Mouse (Mus musculus): ENCODE data around the gene Isca2. TPM values are rescaled to one million over a fixed set of nuclear protein-coding genes. Genes with fewer than 3 reads are reported as not detected.

The Isca2 gene
- polyA plus RNA-seq, 1 experiment from 2014 or later: 152 TPM

- peak; percentile 89 for ATAC-seq (ENCODE audit: low FRiP score)
- H3K4me3 ChIP-seq (replicated peaks): no peak overlapping the region
- H3K9ac ChIP-seq: 0 out of 2 replicates have a peak overlapping the region, but pooled peaks have one; percentile 1
- peak overlapping the region; percentile 27; the same call in 1 of the 2 replicates for H3K4me2 ChIP-seq
- H3K27me3 ChIP-seq: peaks cover 18% of the 10 kb centered on the region; the same call in 1 of the 2 replicates
- WGBS: 40% methylated on average over 25 of the region's 25 CpGs
- no peak overlapping the region for H3K27ac ChIP-seq
- peaks cover 11% of the 10 kb centered on the region for H3K4me1 ChIP-seq
- H3K36me3 ChIP-seq (replicated peaks): no peaks in the 10 kb centered on the region
- H3K9me3 ChIP-seq: no peaks in the 10 kb centered on the region
Observed at GRCm38 (mm10) chr12:84784604-84785381, 11.7 kb downstream of the Isca2 start.

DNA sequence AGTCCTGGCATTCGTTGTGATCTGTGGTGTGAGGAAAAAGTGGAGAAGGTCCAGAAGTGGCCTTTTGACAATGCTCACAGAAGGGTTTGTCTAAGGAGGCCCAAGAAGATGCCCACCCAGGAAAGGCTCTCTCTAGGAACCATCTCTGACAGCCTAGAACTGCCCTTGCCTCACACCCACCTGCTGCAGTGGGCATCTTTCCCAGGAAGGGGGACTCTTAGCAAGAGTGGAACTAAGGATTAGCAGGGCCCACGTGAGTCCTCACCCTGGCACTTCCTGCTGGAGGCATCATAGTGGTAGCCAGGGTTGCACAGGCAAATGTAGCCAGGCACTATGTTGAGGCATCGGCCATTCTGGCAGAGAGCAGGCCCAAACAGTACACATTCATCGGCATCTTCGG, 13.0 kb downstream of the Isca2 start:
- H3K4me1 ChIP-seq: peaks cover 11% of the 10 kb centered on the region
- no peak overlapping the region for H3K4me2 ChIP-seq
- ATAC-seq (ENCODE audit: low FRiP score): no peak
- H3K27me3 ChIP-seq: peaks cover 18% of the 10 kb centered on the region; the same call in 1 of the 2 replicates
- H3K9ac ChIP-seq: no peak overlapping the region
- 55% methylated on average over 5 of the region's 5 CpGs for WGBS
- H3K9me3 ChIP-seq: no peaks in the 10 kb centered on the region
- no peak overlapping the region for H3K4me3 ChIP-seq (replicated peaks)
- no peaks in the 10 kb centered on the region for H3K36me3 ChIP-seq (replicated peaks)
- H3K27ac ChIP-seq: no peak overlapping the region

DNA sequence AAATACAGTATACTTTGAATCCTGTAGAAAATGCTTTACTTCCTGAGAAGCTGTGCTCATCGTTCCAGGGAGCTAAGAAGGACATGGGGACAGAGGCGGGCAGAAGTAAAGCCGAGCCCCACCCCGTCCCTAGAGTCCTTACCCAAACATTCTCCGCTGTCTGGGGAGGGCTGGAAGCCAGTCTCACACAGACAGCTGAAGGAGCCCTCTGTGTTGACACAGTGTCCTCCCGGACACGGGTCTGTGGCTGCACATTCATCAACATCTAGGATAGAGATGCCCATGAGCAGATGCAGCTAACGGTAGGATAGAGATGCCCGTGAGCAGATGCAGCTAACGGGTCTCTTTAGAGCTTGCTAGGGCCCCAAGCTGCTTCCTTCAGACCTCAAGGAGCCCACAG, 17.8 kb downstream of the Isca2 start:
- Histone ChIP-seq H3K27me3 (peaks cover 6% of the 10 kb centered on the region), H3K27ac (no peak overlapping the region), H3K4me1 (peaks cover 7% of the 10 kb centered on the region; the same call in 1 of the 2 replicates), H3K36me3 (replicated peaks) (no peaks in the 10 kb centered on the region), H3K9me3 (no peaks in the 10 kb centered on the region), H3K4me2 (no peak overlapping the region), H3K4me3 (replicated peaks) (no peak overlapping the region), H3K9ac (no peak overlapping the region)
- ATAC-seq (ENCODE audit: low FRiP score): no peak
- 83% methylated on average over 10 of the region's 10 CpGs for WGBS

DNA sequence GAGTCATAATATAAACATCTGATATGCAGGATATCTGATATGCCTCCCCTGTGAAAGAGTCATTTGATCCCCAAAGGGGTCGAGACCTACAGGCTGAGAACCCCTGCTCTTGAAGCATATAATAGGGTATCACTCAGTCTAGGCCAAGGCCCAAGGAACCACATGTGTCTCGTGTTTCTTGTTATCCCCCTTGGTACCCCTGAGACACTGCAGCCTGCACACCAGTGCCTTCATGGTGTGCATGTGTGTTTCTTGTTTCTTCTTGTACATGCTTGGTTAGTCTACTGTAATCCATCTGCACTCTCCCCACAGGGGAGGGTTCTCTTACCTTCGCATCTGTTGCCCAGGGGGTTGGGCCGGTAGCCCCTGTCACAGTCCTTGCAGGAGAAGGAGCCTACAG, 19.6 kb downstream of the Isca2 start:
- Histone ChIP-seq H3K4me1 (no peaks in the 10 kb centered on the region), H3K27me3 (peaks cover 4% of the 10 kb centered on the region; the same call in 1 of the 2 replicates), H3K36me3 (replicated peaks) (no peaks in the 10 kb centered on the region), H3K9ac (no peak overlapping the region), H3K4me2 (no peak overlapping the region), H3K9me3 (no peaks in the 10 kb centered on the region), H3K4me3 (replicated peaks) (no peak overlapping the region), H3K27ac (no peak overlapping the region)
- no peak for ATAC-seq (ENCODE audit: low FRiP score)
- WGBS: 75% methylated on average over 4 of the region's 4 CpGs

- no peak for ATAC-seq (ENCODE audit: low FRiP score)
- Histone ChIP-seq H3K4me2 (no peak overlapping the region), H3K4me3 (replicated peaks) (no peak overlapping the region), H3K9ac (no peak overlapping the region), H3K4me1 (no peaks in the 10 kb centered on the region), H3K36me3 (replicated peaks) (no peaks in the 10 kb centered on the region), H3K27ac (no peak overlapping the region), H3K27me3 (peaks cover under 1% of the 10 kb centered on the region; the same call in 1 of the 2 replicates), H3K9me3 (no peaks in the 10 kb centered on the region)
- 89% methylated on average over 8 of the region's 8 CpGs for WGBS
Observed at GRCm38 (mm10) chr12:84794647-84795046, 21.6 kb downstream of the Isca2 start.

DNA sequence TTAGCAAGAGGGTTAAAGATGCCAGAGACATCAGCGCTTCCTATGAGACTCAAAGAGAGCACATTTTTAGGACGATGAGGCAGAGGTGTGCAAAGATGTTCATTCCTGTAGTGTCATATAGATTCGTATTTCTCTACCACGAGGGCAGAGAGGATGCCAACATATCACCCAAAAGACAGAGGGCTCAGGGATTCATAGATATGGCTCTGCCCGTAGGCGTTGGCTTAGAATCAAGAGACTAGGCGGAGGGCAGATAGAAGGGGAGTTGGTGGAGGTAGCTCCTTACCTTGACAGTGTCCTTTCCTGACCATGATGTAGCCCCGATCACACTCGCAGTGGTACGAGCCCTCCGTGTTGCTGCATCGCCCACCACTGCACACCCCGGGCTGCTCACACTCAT, 26.0 kb downstream of the Isca2 start:
- 92% methylated on average over 13 of the region's 13 CpGs for WGBS
- H3K27me3 ChIP-seq: no peaks in the 10 kb centered on the region; the same call in 1 of the 2 replicates

GRCm38 (mm10) chr12:84800419-84800818, 27.4 kb downstream of the Isca2 start:
- H3K27me3 ChIP-seq: no peaks in the 10 kb centered on the region; the same call in 1 of the 2 replicates
- ATAC-seq (ENCODE audit: low FRiP score): no peak
- no peaks in the 10 kb centered on the region for H3K9me3 ChIP-seq
- H3K4me1 ChIP-seq: no peaks in the 10 kb centered on the region
- H3K4me2 ChIP-seq: no peak overlapping the region
- no peak overlapping the region for H3K4me3 ChIP-seq (replicated peaks)
- H3K36me3 ChIP-seq (replicated peaks): no peaks in the 10 kb centered on the region
- WGBS: 78% methylated on average over 4 of the region's 4 CpGs
- no peak overlapping the region for H3K27ac ChIP-seq
- H3K9ac ChIP-seq: no peak overlapping the region

More for the DNA sequence above, 26.0 kb downstream of the Isca2 start:
- H3K9me3 ChIP-seq: no peaks in the 10 kb centered on the region
- ATAC-seq (ENCODE audit: low FRiP score): no peak
- H3K36me3 ChIP-seq (replicated peaks): no peaks in the 10 kb centered on the region
- no peaks in the 10 kb centered on the region for H3K4me1 ChIP-seq
- H3K4me3 ChIP-seq (replicated peaks): no peak overlapping the region
- no peak overlapping the region for H3K27ac ChIP-seq
- H3K9ac ChIP-seq: no peak overlapping the region
- no peak overlapping the region for H3K4me2 ChIP-seq

DNA sequence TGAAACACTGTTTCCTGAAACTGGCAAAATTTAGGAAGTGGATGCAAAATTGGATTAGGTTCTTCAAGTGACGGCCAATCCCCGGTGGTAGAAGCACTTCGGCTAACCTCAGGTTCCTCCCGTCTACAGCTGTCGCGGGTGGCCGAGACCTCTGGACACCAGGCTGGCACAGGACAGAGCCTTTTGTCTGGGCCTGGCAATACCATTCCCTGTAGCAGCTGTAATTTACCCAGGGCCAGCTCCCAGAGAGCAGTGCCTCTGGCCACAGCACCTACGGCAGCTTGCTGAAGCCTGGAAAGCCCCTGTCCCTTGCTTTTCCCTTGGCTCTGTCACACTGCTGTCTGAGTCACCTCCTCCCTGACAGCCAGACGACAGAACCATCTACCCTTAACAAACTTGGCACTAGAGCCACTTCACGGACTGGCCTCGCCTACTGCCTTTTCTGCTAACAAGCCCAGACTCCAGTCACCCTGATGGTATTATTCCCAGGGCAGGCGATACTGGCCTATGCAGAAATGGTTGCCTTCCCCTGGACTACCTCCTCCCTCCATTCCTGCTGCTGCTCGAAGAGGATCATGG, 28.6 kb downstream of the Isca2 start:
- no peak overlapping the region for H3K9ac ChIP-seq
- H3K4me2 ChIP-seq: no peak overlapping the region
- no peak overlapping the region for H3K4me3 ChIP-seq (replicated peaks)
- H3K9me3 ChIP-seq: no peaks in the 10 kb centered on the region
- no peaks in the 10 kb centered on the region for H3K36me3 ChIP-seq (replicated peaks)
- WGBS: 86% methylated on average over 13 of the region's 13 CpGs
- H3K4me1 ChIP-seq: no peaks in the 10 kb centered on the region
- no peak overlapping the region for H3K27ac ChIP-seq
- ATAC-seq (ENCODE audit: low FRiP score): no peak
- H3K27me3 ChIP-seq: no peaks in the 10 kb centered on the region

GRCm38 (mm10) chr12:84802625-84803024, 29.6 kb downstream of the Isca2 start:
- no peak for ATAC-seq (ENCODE audit: low FRiP score)
- WGBS: 85% methylated on average over 3 of the region's 3 CpGs
- no peak overlapping the region for H3K4me3 ChIP-seq (replicated peaks)

GRCm38 (mm10) chr12:84805228-84805842, 32.3 kb downstream of the Isca2 start:
- H3K27ac ChIP-seq: no peak overlapping the region

More at GRCm38 (mm10) chr12:84802625-84803024, 29.6 kb downstream of the Isca2 start:
- Histone ChIP-seq H3K27me3 (no peaks in the 10 kb centered on the region), H3K9me3 (no peaks in the 10 kb centered on the region), H3K9ac (no peak overlapping the region), H3K36me3 (replicated peaks) (no peaks in the 10 kb centered on the region), H3K27ac (no peak overlapping the region), H3K4me1 (no peaks in the 10 kb centered on the region), H3K4me2 (no peak overlapping the region)

DNA sequence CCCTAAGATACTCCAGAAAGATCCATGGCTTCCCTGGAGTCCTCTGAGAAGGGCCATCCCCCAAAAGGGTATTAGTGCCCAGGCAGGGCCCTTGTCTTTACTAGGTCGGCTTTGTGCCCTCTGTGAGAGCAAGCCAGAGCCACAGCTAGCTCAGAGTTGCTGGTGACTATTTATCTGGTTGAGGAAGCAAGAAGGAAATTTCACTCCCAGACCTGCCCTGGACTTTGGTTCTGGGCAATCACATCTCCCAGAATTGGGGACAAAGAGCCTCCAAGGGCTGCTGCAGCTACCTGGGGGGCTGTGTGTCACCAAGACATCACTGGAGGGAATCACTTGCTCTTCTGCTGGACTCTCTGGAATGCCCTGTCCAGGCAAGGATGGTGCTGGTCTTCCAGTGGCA, 33.0 kb downstream of the Isca2 start:
- no peak overlapping the region for H3K4me2 ChIP-seq
- no peak overlapping the region for H3K27ac ChIP-seq
- no peak overlapping the region for H3K9ac ChIP-seq
- no peaks in the 10 kb centered on the region for H3K9me3 ChIP-seq
- WGBS: 63% methylated on average over 1 of the region's 1 CpGs
- H3K27me3 ChIP-seq: no peaks in the 10 kb centered on the region
- H3K4me1 ChIP-seq: no peaks in the 10 kb centered on the region
- H3K36me3 ChIP-seq (replicated peaks): no peaks in the 10 kb centered on the region
- no peak overlapping the region for H3K4me3 ChIP-seq (replicated peaks)
- ATAC-seq (ENCODE audit: low FRiP score): no peak

More at GRCm38 (mm10) chr12:84805228-84805842, 32.3 kb downstream of the Isca2 start:
- Histone ChIP-seq H3K9ac (no peak overlapping the region), H3K4me2 (no peak overlapping the region), H3K36me3 (replicated peaks) (no peaks in the 10 kb centered on the region), H3K4me3 (replicated peaks) (no peak overlapping the region), H3K4me1 (no peaks in the 10 kb centered on the region), H3K27me3 (no peaks in the 10 kb centered on the region), H3K9me3 (no peaks in the 10 kb centered on the region)
- no peak for ATAC-seq (ENCODE audit: low FRiP score)
- 75% methylated on average over 9 of the region's 9 CpGs for WGBS

GRCm38 (mm10) chr12:84806726-84807125, 33.7 kb downstream of the Isca2 start:
- Histone ChIP-seq H3K4me2 (no peak overlapping the region), H3K4me1 (no peaks in the 10 kb centered on the region), H3K27ac (no peak overlapping the region), H3K9me3 (no peaks in the 10 kb centered on the region), H3K4me3 (replicated peaks) (no peak overlapping the region), H3K27me3 (no peaks in the 10 kb centered on the region), H3K9ac (no peak overlapping the region), H3K36me3 (replicated peaks) (no peaks in the 10 kb centered on the region)
- 71% methylated on average over 5 of the region's 5 CpGs for WGBS
- no peak for ATAC-seq (ENCODE audit: low FRiP score)

All from forebrain, embryonic 12.5 days (tissue).